ENCODE assay signal across 9 mouse cellular contexts in the genomic region with DNA sequence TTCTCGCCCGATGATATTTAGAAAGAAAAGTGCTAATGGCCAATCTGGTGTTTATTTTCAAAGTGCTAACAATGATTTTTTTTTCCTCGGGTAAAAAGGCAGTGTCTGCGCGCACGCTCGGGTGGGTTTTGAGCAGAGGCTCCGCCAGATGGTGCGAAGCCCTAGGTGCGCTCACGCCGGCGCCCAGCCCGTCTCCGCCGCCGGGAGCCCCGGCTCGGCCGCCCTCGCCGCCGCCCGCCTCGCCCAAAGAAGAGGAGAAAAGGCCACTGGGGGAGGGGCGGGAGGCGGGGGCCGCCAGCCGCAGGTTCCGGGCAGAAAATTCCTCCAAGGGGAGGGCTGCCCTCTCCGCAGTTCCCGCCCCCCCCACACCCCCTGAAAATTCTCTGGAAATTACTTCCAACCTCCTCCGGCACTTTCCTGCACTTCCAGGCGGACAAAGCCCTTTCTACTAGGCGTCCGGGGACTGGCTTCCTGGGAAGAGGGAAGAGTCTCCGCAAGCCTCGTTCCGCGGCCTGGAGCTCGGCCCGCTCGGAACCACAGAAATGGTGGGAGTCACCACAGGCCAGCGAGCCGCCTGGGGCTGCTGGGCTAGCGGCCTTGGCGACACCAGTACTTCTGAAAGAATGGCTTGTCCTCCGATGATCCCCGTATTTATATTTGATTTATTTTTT. TPM values are rescaled to one million over a fixed set of nuclear protein-coding genes. Genes with fewer than 3 reads are reported as not detected.
DNase-seq lines count a peak whose midpoint lies in the region; ATAC-seq and TF ChIP-seq lines count a peak whose summit lies in the region.
"Had no signal": no experiment of that assay in that cellular context is flagged by ENCODE, and none has a peak within 500 bp of the region (broad histone marks: within the 10 kb centered on the region; RNA-seq: fewer than 3 reads in every experiment).

No protein-coding gene starts in this region.

- peak; percentile 24 for TF ChIP-seq POLR2A in myocyte (IDR thresholded peaks at IDR 0.05; ENCODE audit: insufficient read length, low read depth)

- peak; percentile 41; the same call in 1 of the 2 replicates for ATAC-seq in forebrain, embryonic 13.5 days
- ATAC-seq in hindbrain, embryonic 16.5 days, result no peak
- no peak for ATAC-seq in cerebellum, adult (ENCODE audit: insufficient number of reproducible peaks, low FRiP score, low TSS enrichment)

- peaks cover 97% of the 10 kb centered on the region for H3K27me3 ChIP-seq in forebrain, embryonic 13.5 days
- H3K27me3 ChIP-seq in hindbrain, embryonic 16.5 days (replicated peaks; ENCODE audit: control insufficient read depth, insufficient read depth, low read length), result peaks cover 3% of the 10 kb centered on the region; the same call in 1 of the 2 replicates
- no peaks in the 10 kb centered on the region for H3K27me3 ChIP-seq in myocyte (ENCODE audit: control insufficient read depth, insufficient read depth, insufficient read length)

- peak overlapping the region; percentile 59 for H3K4me2 ChIP-seq in forebrain, embryonic 13.5 days
- H3K4me2 ChIP-seq in hindbrain, embryonic 16.5 days (ENCODE audit: low read length), result peak overlapping the region; percentile 71
- peak overlapping the region; percentile 95 for H3K4me2 ChIP-seq in myocyte (ENCODE audit: low read depth)

- H3K36me3 ChIP-seq in forebrain, embryonic 13.5 days (ENCODE audit: poor library complexity, severe bottlenecking), result no peaks in the 10 kb centered on the region
- no peaks in the 10 kb centered on the region for H3K36me3 ChIP-seq in hindbrain, embryonic 16.5 days (ENCODE audit: control insufficient read depth, insufficient read depth, low read length)
- no peaks in the 10 kb centered on the region for H3K36me3 ChIP-seq in myocyte (ENCODE audit: control insufficient read depth, insufficient read depth)

- WGBS in forebrain, embryonic 13.5 days, result under 1% methylated on average over 38 of the region's 49 CpGs
- WGBS in hindbrain, embryonic 16.5 days, result 0% methylated on average over 30 of the region's 49 CpGs

- H3K27ac ChIP-seq in forebrain, embryonic 13.5 days, result peak overlapping the region; percentile 19; the same call in 1 of the 2 replicates
- peak overlapping the region; percentile 89 for H3K27ac ChIP-seq in hindbrain, embryonic 16.5 days (ENCODE audit: low read depth, low read length)

- DNase-seq in ovary, postnatal 36 days (ENCODE audit: low spot score), result peak; percentile 26
- no peak for DNase-seq in ovary, adult 18-20 months (ENCODE audit: low spot score)
- no peak for DNase-seq in urinary bladder, postnatal 25 days (ENCODE audit: low spot score)
- no peak for DNase-seq in layer of hippocampus, postnatal 36 days

- H3K9ac ChIP-seq in forebrain, embryonic 13.5 days, result peak overlapping the region; percentile 56
- H3K9ac ChIP-seq in hindbrain, embryonic 16.5 days (ENCODE audit: low read depth, low read length), result peak overlapping the region; percentile 78

- peak overlapping the region; percentile 37 for H3K4me3 ChIP-seq in forebrain, embryonic 13.5 days
- H3K4me3 ChIP-seq in hindbrain, embryonic 16.5 days (ENCODE audit: low read length), result peak overlapping the region; percentile 66
- peak overlapping the region; percentile 42 for H3K4me3 ChIP-seq in myocyte

- peak overlapping the region; percentile 31 for H3ac ChIP-seq in myocyte (ENCODE audit: control insufficient read depth, insufficient read length)

- peaks cover 60% of the 10 kb centered on the region for H3K4me1 ChIP-seq in forebrain, embryonic 13.5 days
- peaks cover 23% of the 10 kb centered on the region for H3K4me1 ChIP-seq in hindbrain, embryonic 16.5 days (ENCODE audit: control insufficient read depth, insufficient read depth, low read depth, low read length)

- H3K79me2 ChIP-seq in myocyte (ENCODE audit: control insufficient read depth, insufficient read depth), result peaks cover 18% of the 10 kb centered on the region

- H3K9me3 ChIP-seq in forebrain, embryonic 13.5 days (replicated peaks), result no peaks in the 10 kb centered on the region
- no peaks in the 10 kb centered on the region for H3K9me3 ChIP-seq in hindbrain, embryonic 16.5 days (ENCODE audit: control insufficient read depth, low read length)

TF ChIP-seq in myocyte, 11 proteins besides CTCF, POLR2A, EP300 and RAD21:
- TF ChIP-seq MYOG (IDR thresholded peaks at IDR 0.05; ENCODE audit: control insufficient read depth in 1 of 3, insufficient read depth in 1 of 3, insufficient read length in 2 of 3, low read depth in 2 of 3) (peak in 1 of 3 experiments; percentile 6), POLR2AphosphoS2 (IDR thresholded peaks at IDR 0.05; ENCODE audit: insufficient read length, low read depth) (no peak)

RNA-seq across cellular contexts. Expression of gene Ebf3, which starts 4.0 kb away (rescaled TPM):
- polyA plus RNA-seq in forebrain, embryonic 13.5 days (2015; fragmentation: Nextera tagmentation; extraction: Ambion mirVana), result 1.1 and 2.0 TPM in 2 replicates
- 10.3 and 10.7 TPM in 2 replicates for polyA plus RNA-seq in hindbrain, embryonic 16.5 days (2015; fragmentation: Nextera tagmentation; extraction: Ambion mirVana)
- 1.9 TPM for polyA plus RNA-seq in myocyte (2012; fragmentation: generic; extraction: Trizol)
- under 1 TPM; 0.38 to 0.60 TPM for total RNA-seq in layer of hippocampus, postnatal 36 days (2021)
- polyA plus RNA-seq: liver, embryonic 16.5 days had no signal
